Mouse (Mus musculus) neural tube, embryonic 13.5 days (tissue): ENCODE data around the gene Itpr2. TPM values are rescaled to one million over a fixed set of nuclear protein-coding genes. Genes with fewer than 3 reads are reported as not detected.

Experiments used
- ATAC-seq: fragments of 200-750 bp; cut with Nextera tagmentation; 2 replicates; pipeline ENCODE4 v1.8.0; 2017; ENCODE audit warnings: low read depth, mild to moderate bottlenecking, moderate TSS enrichment, moderate library complexity
- H3K27ac ChIP-seq: fragments of 300-500 bp; sonication (generic); replicated peaks from 2 replicates; pipeline ENCODE4 v1.5.1; 2015; ENCODE audit warnings: moderate library complexity, mild to moderate bottlenecking, inconsistent platforms
- H3K27me3 ChIP-seq: fragments of 300-500 bp; sonication (generic); 2 replicates; pipeline ENCODE4 v1.6.1; 2015; ENCODE audit warnings: mild to moderate bottlenecking, inconsistent platforms
- H3K36me3 ChIP-seq: fragments of 300-500 bp; sonication (generic); 2 replicates; pipeline ENCODE4 v1.6.1; 2015; ENCODE audit warnings: mild to moderate bottlenecking, inconsistent platforms
- H3K4me1 ChIP-seq: fragments of 300-500 bp; sonication (generic); replicated peaks from 2 replicates; pipeline ENCODE4 v1.6.1; 2015; ENCODE audit warnings: inconsistent platforms
- H3K4me2 ChIP-seq: fragments of 300-500 bp; sonication (generic); 2 replicates; pipeline ENCODE4 v1.6.1; 2015; ENCODE audit warnings: inconsistent platforms, mild to moderate bottlenecking, moderate library complexity
- H3K4me3 ChIP-seq: fragments of 300-500 bp; sonication (generic); 2 replicates; pipeline ENCODE4 v1.5.1; 2015; ENCODE audit warnings: mild to moderate bottlenecking, inconsistent platforms
- H3K9ac ChIP-seq: fragments of 300-500 bp; sonication (generic); 2 replicates; pipeline ENCODE4 v1.6.1; 2015; ENCODE audit warnings: moderate library complexity, mild to moderate bottlenecking, inconsistent platforms
- H3K9me3 ChIP-seq: fragments of 300-500 bp; sonication (generic); 2 replicates; pipeline ENCODE4 v1.6.1; 2016; ENCODE audit warnings: inconsistent platforms
- WGBS: fragments of 180-500 bp; shearing (Covaris S2); methylation state at CpG from one replicate; pipeline ENCODE4 v1.1.7; 2015; 5-methylcytosine and 5-hydroxymethylcytosine counted together
- polyA plus RNA-seq: library from polyadenylated mRNA; unstranded; fragments of >200 nt; fragmentation: Nextera tagmentation; extraction: Ambion mirVana; gene quantifications from 2 replicates; pipeline ENCODE4 v1.2.1, GENCODE M21; 2015

The Itpr2 gene
- polyA plus RNA-seq, 1 experiment from 2014 or later = 5.5 TPM

DNA sequence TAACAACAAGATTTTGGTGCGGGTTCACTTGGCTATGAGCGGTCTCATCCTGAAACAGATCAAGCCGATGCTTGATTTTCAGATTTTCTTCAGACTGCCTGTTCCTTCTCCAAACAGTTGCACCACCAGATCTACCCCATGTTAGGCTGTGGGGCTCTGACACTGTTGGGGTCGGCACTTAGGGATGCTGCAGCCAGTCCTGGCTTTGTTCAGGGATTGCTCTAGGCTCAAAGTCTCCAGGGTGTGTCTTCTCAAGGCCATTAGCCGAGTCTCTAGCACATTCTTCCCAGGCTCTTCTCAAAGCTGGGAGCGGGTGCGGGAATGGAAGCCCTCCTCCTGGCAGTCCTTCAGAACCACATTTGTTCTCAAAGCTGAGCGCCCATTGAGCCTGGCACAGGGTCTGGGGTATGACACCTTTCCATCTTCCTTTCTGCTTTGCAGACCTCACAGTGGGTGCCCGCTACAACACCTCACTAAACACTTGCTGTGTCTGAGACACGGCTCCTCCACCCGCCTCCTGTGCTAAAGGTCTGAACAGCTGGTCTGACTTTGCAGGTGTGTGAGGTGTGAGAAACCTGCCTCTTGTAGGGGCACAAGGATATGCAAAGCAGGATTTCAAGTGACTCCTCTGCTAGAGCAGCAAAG is 217.0 kb downstream of the Itpr2 start:
- Histone ChIP-seq H3K4me2 (no peak overlapping the region), H3K4me3 (no peak overlapping the region), H3K27me3 (no peaks in the 10 kb centered on the region), H3K9ac (no peak overlapping the region), H3K36me3 (no peaks in the 10 kb centered on the region), H3K9me3 (no peaks in the 10 kb centered on the region), H3K4me1 (no peaks in the 10 kb centered on the region; the same call in 1 of the 2 replicates), H3K27ac (0 out of 2 replicates have a peak overlapping the region, but pooled peaks have one; percentile 38)
- no peak for ATAC-seq
- 92% methylated on average over 11 of the region's 11 CpGs for WGBS

- 75% methylated on average over 7 of the region's 7 CpGs for WGBS
- H3K36me3 ChIP-seq = no peaks in the 10 kb centered on the region
- peak overlapping the region; percentile 54; the same call in 1 of the 2 replicates for H3K27ac ChIP-seq
Observed at GRCm38 (mm10) chr6:146283981-146284380, 218.0 kb downstream of the Itpr2 start.

DNA sequence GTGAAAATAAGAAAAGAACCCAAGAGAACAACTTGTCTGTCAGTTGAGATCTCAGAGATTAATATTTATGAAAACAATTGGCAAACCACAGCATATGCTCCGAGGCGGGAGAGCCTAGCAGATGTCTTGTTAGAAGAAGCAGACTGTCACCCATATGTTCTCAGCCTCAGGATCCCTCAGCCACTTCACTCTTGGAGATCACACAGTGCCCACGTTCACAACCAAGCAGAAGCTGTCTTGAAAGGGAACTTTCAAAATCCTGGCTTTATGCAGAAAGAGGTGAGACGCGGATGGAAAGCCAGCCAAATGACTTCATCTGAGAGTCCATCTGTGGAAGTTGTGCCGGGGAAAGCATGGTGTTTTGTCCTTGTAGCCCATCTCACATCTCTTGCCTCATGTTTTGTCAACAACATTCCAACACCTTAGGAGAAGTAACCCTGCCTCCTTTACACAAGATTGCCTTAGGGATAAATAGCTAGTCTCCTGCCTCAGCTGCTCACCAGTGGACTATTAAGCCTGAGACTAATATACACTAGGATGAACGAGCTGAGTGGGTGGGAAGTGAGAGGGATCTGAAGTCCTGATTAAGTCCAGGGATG is 219.9 kb downstream of the Itpr2 start:
- no peaks in the 10 kb centered on the region for H3K9me3 ChIP-seq
- no peak overlapping the region for H3K9ac ChIP-seq
- H3K36me3 ChIP-seq = no peaks in the 10 kb centered on the region
- no peak overlapping the region for H3K4me3 ChIP-seq
- H3K27ac ChIP-seq = no peak overlapping the region
- no peak overlapping the region for H3K4me2 ChIP-seq
- ATAC-seq = no peak
- WGBS = 75% methylated on average over 7 of the region's 7 CpGs
- H3K4me1 ChIP-seq = no peaks in the 10 kb centered on the region; the same call in 1 of the 2 replicates
- no peaks in the 10 kb centered on the region for H3K27me3 ChIP-seq

More at GRCm38 (mm10) chr6:146283981-146284380, 218.0 kb downstream of the Itpr2 start:
- Histone ChIP-seq H3K4me2 (no peak overlapping the region), H3K4me1 (no peaks in the 10 kb centered on the region; the same call in 1 of the 2 replicates), H3K9ac (no peak overlapping the region), H3K4me3 (no peak overlapping the region), H3K9me3 (no peaks in the 10 kb centered on the region), H3K27me3 (no peaks in the 10 kb centered on the region)
- no peak for ATAC-seq

- Histone ChIP-seq H3K4me3 (no peak overlapping the region), H3K27me3 (no peaks in the 10 kb centered on the region), H3K9ac (no peak overlapping the region), H3K27ac (no peak overlapping the region), H3K36me3 (no peaks in the 10 kb centered on the region), H3K4me2 (no peak overlapping the region), H3K9me3 (no peaks in the 10 kb centered on the region), H3K4me1 (no peaks in the 10 kb centered on the region; the same call in 1 of the 2 replicates)
- no peak for ATAC-seq
- 90% methylated on average over 24 of the region's 24 CpGs for WGBS
Observed at GRCm38 (mm10) chr6:146281176-146281899, 220.7 kb downstream of the Itpr2 start.

- Histone ChIP-seq H3K4me2 (no peak overlapping the region), H3K27ac (no peak overlapping the region), H3K9ac (no peak overlapping the region), H3K4me1 (peaks cover 16% of the 10 kb centered on the region; the same call in 1 of the 2 replicates), H3K4me3 (no peak overlapping the region), H3K36me3 (no peaks in the 10 kb centered on the region), H3K27me3 (no peaks in the 10 kb centered on the region), H3K9me3 (no peaks in the 10 kb centered on the region)
- WGBS = 89% methylated on average over 5 of the region's 5 CpGs
- ATAC-seq = no peak
Observed at GRCm38 (mm10) chr6:146273256-146273655, 228.8 kb downstream of the Itpr2 start.

DNA sequence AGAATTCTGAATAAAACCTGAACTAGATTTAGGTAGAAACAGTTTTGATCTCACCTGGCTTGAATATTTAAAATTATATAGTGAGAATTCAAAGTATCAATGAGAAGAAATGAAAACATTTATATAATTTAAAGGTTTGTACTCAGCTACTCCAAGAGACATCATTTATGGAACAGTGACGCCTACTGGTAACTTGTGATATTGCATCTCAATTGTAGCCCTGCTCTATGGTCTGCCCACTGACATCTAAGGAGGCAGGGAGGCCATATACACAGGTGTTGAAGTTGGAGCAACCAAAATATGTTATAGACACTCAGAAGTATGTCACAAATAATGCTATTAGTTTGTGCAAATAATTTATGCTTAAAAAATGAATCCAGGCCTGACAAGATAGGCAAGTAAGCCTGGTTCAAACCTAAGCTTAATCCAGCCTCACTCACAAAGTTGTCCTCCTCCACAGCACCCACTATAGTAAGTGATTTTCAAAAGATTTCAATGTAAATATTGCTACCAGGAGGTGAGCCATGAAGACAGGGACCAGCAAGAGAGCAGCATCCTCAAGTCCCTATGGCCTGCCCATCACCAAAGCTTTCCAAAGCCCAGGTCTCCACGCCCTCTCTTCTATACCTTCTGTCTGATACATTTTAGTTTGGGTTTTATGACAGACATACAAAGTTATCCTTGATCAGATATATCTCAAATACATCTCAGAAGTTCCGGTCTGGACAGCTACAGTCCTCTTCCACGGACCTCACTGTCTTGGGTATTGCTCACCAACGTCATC is 229.6 kb downstream of the Itpr2 start:
- no peaks in the 10 kb centered on the region for H3K27me3 ChIP-seq
- no peak overlapping the region for H3K27ac ChIP-seq
- WGBS = 73% methylated on average over 5 of the region's 5 CpGs
- no peaks in the 10 kb centered on the region for H3K9me3 ChIP-seq
- H3K4me3 ChIP-seq = no peak overlapping the region
- H3K4me1 ChIP-seq = peaks cover 16% of the 10 kb centered on the region; the same call in 1 of the 2 replicates
- H3K9ac ChIP-seq = no peak overlapping the region
- no peak overlapping the region for H3K4me2 ChIP-seq
- H3K36me3 ChIP-seq = no peaks in the 10 kb centered on the region
- ATAC-seq = peak; percentile 74

DNA sequence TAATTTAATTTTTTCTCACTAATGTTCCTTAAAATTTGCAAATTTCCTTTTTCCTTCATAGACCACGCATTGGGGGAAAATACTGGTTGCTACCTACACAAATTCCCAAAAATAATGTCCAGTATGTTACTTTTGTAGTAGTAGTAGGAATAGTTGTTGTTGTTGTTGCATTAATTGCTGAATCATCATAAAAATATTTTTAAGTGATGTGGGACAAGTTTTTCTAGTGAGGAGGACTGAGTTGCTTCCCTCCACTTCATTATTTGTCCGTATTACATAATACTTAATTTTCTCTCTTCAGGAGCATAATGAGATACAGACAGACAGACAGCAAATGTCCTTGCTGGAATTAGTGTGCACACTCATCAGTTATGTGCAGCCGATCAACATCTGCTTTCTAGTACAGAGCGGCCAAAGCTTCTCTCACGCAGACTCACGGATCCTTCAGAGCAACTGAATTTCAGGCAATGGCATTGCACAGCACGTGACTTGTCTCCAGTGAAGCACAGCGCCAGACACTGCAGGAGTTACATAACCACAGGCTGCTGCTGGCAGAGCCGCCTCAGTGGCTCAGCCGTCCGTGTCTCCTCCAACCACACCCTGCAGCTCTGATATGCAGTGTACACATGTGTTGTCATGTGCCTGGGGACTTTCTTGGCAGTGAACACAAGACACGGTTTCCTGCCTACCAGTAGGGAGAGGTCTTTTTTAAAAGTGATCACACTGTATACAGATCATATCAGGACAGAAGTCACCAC is 231.1 kb downstream of the Itpr2 start:
- H3K9me3 ChIP-seq = no peaks in the 10 kb centered on the region
- H3K9ac ChIP-seq = no peak overlapping the region
- WGBS = 59% methylated on average over 12 of the region's 12 CpGs
- no peak overlapping the region for H3K4me2 ChIP-seq
- no peaks in the 10 kb centered on the region for H3K27me3 ChIP-seq
- H3K27ac ChIP-seq = 0 out of 2 replicates have a peak overlapping the region, but pooled peaks have one; percentile 20
- ATAC-seq = peak; percentile 92
- no peaks in the 10 kb centered on the region for H3K36me3 ChIP-seq
- peaks cover 16% of the 10 kb centered on the region; the same call in 1 of the 2 replicates for H3K4me1 ChIP-seq
- no peak overlapping the region for H3K4me3 ChIP-seq

GRCm38 (mm10) chr6:146270162-146270561 is 231.9 kb downstream of the Itpr2 start:
- no peak for ATAC-seq
- no peaks in the 10 kb centered on the region for H3K27me3 ChIP-seq
- 37% methylated on average over 5 of the region's 5 CpGs for WGBS

GRCm38 (mm10) chr6:146269291-146269690 is 232.7 kb downstream of the Itpr2 start:
- H3K27me3 ChIP-seq = no peaks in the 10 kb centered on the region
- H3K9me3 ChIP-seq = no peaks in the 10 kb centered on the region
- no peak for ATAC-seq
- 89% methylated on average over 5 of the region's 5 CpGs for WGBS
- H3K9ac ChIP-seq = no peak overlapping the region
- H3K4me2 ChIP-seq = no peak overlapping the region
- no peak overlapping the region for H3K4me3 ChIP-seq
- H3K4me1 ChIP-seq = peaks cover 16% of the 10 kb centered on the region; the same call in 1 of the 2 replicates
- no peaks in the 10 kb centered on the region for H3K36me3 ChIP-seq
- no peak overlapping the region for H3K27ac ChIP-seq

More at GRCm38 (mm10) chr6:146270162-146270561, 231.9 kb downstream of the Itpr2 start:
- no peak overlapping the region for H3K9ac ChIP-seq
- H3K4me3 ChIP-seq = no peak overlapping the region
- no peak overlapping the region for H3K27ac ChIP-seq
- peaks cover 16% of the 10 kb centered on the region; the same call in 1 of the 2 replicates for H3K4me1 ChIP-seq
- no peak overlapping the region for H3K4me2 ChIP-seq
- no peaks in the 10 kb centered on the region for H3K9me3 ChIP-seq
- no peaks in the 10 kb centered on the region for H3K36me3 ChIP-seq

DNA sequence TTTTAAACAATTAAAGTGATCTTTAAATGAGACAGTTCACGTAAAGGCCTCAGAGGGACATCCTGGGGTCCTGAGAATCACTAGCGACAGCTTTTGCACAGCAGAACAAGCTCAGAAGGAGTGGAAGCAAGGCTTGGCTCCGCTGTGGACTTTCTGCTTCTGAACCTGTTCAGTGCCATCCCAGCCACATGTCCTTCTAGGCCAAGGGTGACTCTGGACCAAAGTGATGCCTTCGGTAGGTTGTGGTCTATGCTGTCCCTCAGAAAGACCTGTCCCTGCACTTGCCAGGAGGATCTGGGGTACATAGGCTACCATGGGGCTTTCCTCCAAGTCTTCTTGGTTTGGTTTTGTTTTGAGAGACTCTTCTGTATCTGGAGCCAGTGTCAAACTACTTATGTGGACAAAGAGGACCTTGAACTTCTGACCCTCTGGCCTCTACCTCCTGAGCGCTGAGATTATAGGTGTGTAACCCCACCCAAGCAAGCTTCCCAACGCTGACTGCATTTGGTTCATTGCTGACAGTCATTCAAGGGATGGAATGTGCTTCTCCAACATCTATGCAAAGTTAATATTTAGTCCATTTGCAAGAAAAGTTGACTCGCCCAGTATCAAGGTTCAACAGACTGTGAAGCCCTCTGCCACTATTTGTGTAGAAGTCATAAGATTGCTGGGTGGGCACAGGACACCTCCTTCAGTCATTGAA is 241.2 kb downstream of the Itpr2 start:
- ATAC-seq = no peak
- Histone ChIP-seq H3K9ac (no peak overlapping the region), H3K4me1 (no peaks in the 10 kb centered on the region), H3K4me2 (no peak overlapping the region), H3K27me3 (no peaks in the 10 kb centered on the region), H3K4me3 (no peak overlapping the region), H3K27ac (no peak overlapping the region), H3K36me3 (no peaks in the 10 kb centered on the region), H3K9me3 (peaks cover 8% of the 10 kb centered on the region; the same call in 1 of the 2 replicates)
- 88% methylated on average over 7 of the region's 7 CpGs for WGBS
